Mouse (Mus musculus): ENCODE results near the gene Foxc1.

Foxc1 gene

GRCm38 (mm10) chr13:31805831-31806427 is 504 bp upstream of the Foxc1 start:
- DNase-seq (ENCODE audit: low spot score in 2 of 2): no peak

GRCm38 (mm10) chr13:31806890-31807735 is 680 bp downstream of the Foxc1 start:
- no peak for DNase-seq (ENCODE audit: low spot score in 2 of 2)

GRCm38 (mm10) chr13:31807736-31808115 is 1.3 kb downstream of the Foxc1 start:
- no peak for DNase-seq (ENCODE audit: low spot score in 2 of 2)

GRCm38 (mm10) chr13:31808116-31808803 is 1.8 kb downstream of the Foxc1 start:
- DNase-seq (ENCODE audit: low spot score in 2 of 2): peak in 1 of 2 experiments; percentile 25

- no peak for DNase-seq (ENCODE audit: low spot score in 2 of 2)
These were observed 2.5 kb downstream of the Foxc1 start for GRCm38 (mm10) chr13:31808804-31809420.

GRCm38 (mm10) chr13:31809701-31810100 is 3.3 kb downstream of the Foxc1 start:
- DNase-seq (ENCODE audit: low spot score in 2 of 2): no peak

GRCm38 (mm10) chr13:31810375-31810692 is 3.9 kb downstream of the Foxc1 start:
- no peak for DNase-seq (ENCODE audit: low spot score in 2 of 2)

- no peak for DNase-seq (ENCODE audit: low spot score in 2 of 2)
These were observed 4.5 kb downstream of the Foxc1 start for GRCm38 (mm10) chr13:31810693-31811541.

- DNase-seq (ENCODE audit: low spot score in 2 of 2): no peak
These were observed 5.1 kb downstream of the Foxc1 start for GRCm38 (mm10) chr13:31811542-31812021.

- DNase-seq (ENCODE audit: low spot score in 2 of 2): no peak
These were observed 6.3 kb downstream of the Foxc1 start for GRCm38 (mm10) chr13:31812701-31813100.

GRCm38 (mm10) chr13:31815383-31816003 is 9.1 kb downstream of the Foxc1 start:
- DNase-seq (ENCODE audit: low spot score in 2 of 2): no peak

- DNase-seq (ENCODE audit: low spot score in 2 of 2): no peak
These were observed 11.9 kb downstream of the Foxc1 start for GRCm38 (mm10) chr13:31818337-31818736.

- no peak for DNase-seq (ENCODE audit: low spot score in 2 of 2)
These were observed 13.4 kb downstream of the Foxc1 start for GRCm38 (mm10) chr13:31819664-31820405.

GRCm38 (mm10) chr13:31820587-31821017 is 14.2 kb downstream of the Foxc1 start:
- DNase-seq (ENCODE audit: low spot score in 2 of 2): no peak

- no peak for DNase-seq (ENCODE audit: low spot score in 2 of 2)
These were observed 14.6 kb downstream of the Foxc1 start for GRCm38 (mm10) chr13:31821050-31821449.

GRCm38 (mm10) chr13:31823316-31823715 is 16.9 kb downstream of the Foxc1 start:
- DNase-seq (ENCODE audit: low spot score in 2 of 2): no peak

- no peak for DNase-seq (ENCODE audit: low spot score in 2 of 2)
These were observed 18.7 kb downstream of the Foxc1 start for GRCm38 (mm10) chr13:31825180-31825579.

GRCm38 (mm10) chr13:31827160-31827559 is 20.7 kb downstream of the Foxc1 start:
- no peak for DNase-seq (ENCODE audit: low spot score in 2 of 2)

GRCm38 (mm10) chr13:31827820-31828332 is 21.4 kb downstream of the Foxc1 start:
- DNase-seq (ENCODE audit: low spot score in 2 of 2): no peak

- DNase-seq (ENCODE audit: low spot score in 2 of 2): no peak
These were observed 22.0 kb downstream of the Foxc1 start for GRCm38 (mm10) chr13:31828446-31828845.

All from frontal cortex, postnatal 10 days (tissue).